ENCODE assay signal across 11 mouse cellular contexts in genomic region chr9:122205543-122206200, GRCm38 (mm10).
A peak's percentile ranks its signal among the peaks of the same experiment; 100 is the strongest.
DNase-seq lines count a peak whose midpoint lies in the region; ATAC-seq lines count a peak whose summit lies in the region.
"Had no signal": no experiment of that assay in that cellular context is flagged by ENCODE, and none has a peak within 500 bp of the region (broad histone marks: within the 10 kb centered on the region; RNA-seq: fewer than 3 reads in every experiment).

No protein-coding gene starts in this region.

- intact Hi-C loops in left cerebral cortex, postnatal 4 days (cut with DNase I): no loop called here
- intact Hi-C loops in left cerebral cortex, postnatal 25 days (cut with DNase I): no loop called here

- no peaks in the 10 kb centered on the region for H3K27me3 ChIP-seq in heart, embryonic 10.5 days (ENCODE audit: insufficient read depth, poor library complexity, severe bottlenecking)
- H3K27me3 ChIP-seq in hindbrain, embryonic 13.5 days: no peaks in the 10 kb centered on the region
- H3K27me3 ChIP-seq: liver, embryonic 13.5 days had no signal

- peaks cover 20% of the 10 kb centered on the region for H3K4me1 ChIP-seq in heart, embryonic 10.5 days
- peaks cover 15% of the 10 kb centered on the region for H3K4me1 ChIP-seq in hindbrain, embryonic 13.5 days (replicated peaks)

- 47% methylated on average over 11 of the region's 11 CpGs for WGBS in heart, embryonic 10.5 days
- WGBS in hindbrain, embryonic 13.5 days: 65% methylated on average over 11 of the region's 11 CpGs

- no peak overlapping the region for H3K27ac ChIP-seq in heart, embryonic 10.5 days
- no peak overlapping the region for H3K27ac ChIP-seq in hindbrain, embryonic 13.5 days
- H3K27ac ChIP-seq: liver, embryonic 13.5 days had no signal

- no peak overlapping the region for H3K9ac ChIP-seq in hindbrain, embryonic 13.5 days
- H3K9ac ChIP-seq: liver, embryonic 13.5 days had no signal

- 0 out of 2 replicates have a peak, but pooled peaks cover 2% of the 10 kb centered on the region for H3K9me3 ChIP-seq in heart, embryonic 10.5 days
- no peaks in the 10 kb centered on the region for H3K9me3 ChIP-seq in hindbrain, embryonic 13.5 days
- H3K9me3 ChIP-seq: liver, embryonic 13.5 days had no signal

- H3K36me3 ChIP-seq in heart, embryonic 10.5 days: no peaks in the 10 kb centered on the region
- H3K36me3 ChIP-seq in hindbrain, embryonic 13.5 days: peaks cover 10% of the 10 kb centered on the region
- H3K36me3 ChIP-seq: liver, embryonic 13.5 days had no signal

- H3K4me3 ChIP-seq in heart, embryonic 10.5 days: no peak overlapping the region
- H3K4me3 ChIP-seq in hindbrain, embryonic 13.5 days: no peak overlapping the region
- H3K4me3 ChIP-seq: liver, embryonic 13.5 days had no signal

- ATAC-seq in inflammation-experienced regulatory T-cells, adult 6 months: no peak
- ATAC-seq in hindbrain, embryonic 13.5 days (ENCODE audit: low FRiP score): no peak

- H3K4me2 ChIP-seq in hindbrain, embryonic 13.5 days: no peak overlapping the region
- H3K4me2 ChIP-seq: liver, embryonic 13.5 days had no signal

- DNase-seq in cerebellum, postnatal 14 days: peak; percentile 44
- no peak for DNase-seq in cerebellum, adult 8-10 months
- peak; percentile 27 for DNase-seq in left cerebral cortex, postnatal 4 days
- no peak for DNase-seq in left cerebral cortex, postnatal 25 days (ENCODE audit: low spot score in 2 of 2)
- DNase-seq in heart, embryonic 10.5 days (ENCODE audit: low spot score): peak; percentile 76
- peak; percentile 53 for DNase-seq in lung, postnatal 14 days
- DNase-seq: B cell, adult 2 months; gastrocnemius, postnatal 36 days; liver, embryonic 13.5 days had no signal

Comparison
In these comparisons a context has a peak if more than half of its experiments do, and no peak if none do; other contexts are left out.
1. DNase-seq: peak in cerebellum, postnatal 14 days (2 of 2), left cerebral cortex, postnatal 4 days (single experiment), heart, embryonic 10.5 days (single experiment) and lung, postnatal 14 days (single experiment); none in cerebellum, adult 8-10 months (single experiment) and left cerebral cortex, postnatal 25 days (0 of 2).